Mouse (Mus musculus): ENCODE results near the gene Numa1. TPM values are rescaled to one million over a fixed set of nuclear protein-coding genes. Genes with fewer than 3 reads are reported as not detected.

Gene Numa1
- polyA plus RNA-seq, 1 experiment = 63.1 TPM

DNA sequence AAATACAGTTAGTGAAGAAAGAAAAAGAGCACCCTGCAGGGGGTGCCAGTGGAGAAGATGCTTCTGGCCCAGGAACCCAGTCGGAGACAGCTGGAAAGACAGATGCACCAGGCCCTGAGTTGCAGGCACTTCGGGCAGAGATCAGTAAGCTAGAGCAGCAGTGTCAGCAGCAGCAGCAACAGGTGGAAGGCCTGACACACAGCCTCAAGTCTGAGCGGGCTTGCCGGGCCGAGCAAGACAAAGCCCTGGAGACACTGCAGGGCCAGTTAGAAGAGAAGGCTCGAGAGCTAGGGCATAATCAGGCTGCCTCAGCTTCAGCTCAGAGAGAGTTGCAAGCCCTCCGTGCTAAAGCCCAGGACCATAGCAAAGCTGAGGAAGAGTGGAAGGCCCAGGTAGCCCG lies 66.4 kb downstream of the Numa1 start:
- H3K4me3 ChIP-seq (ENCODE audit: low read depth, low read length) = no peak overlapping the region
- H3K27me3 ChIP-seq (ENCODE audit: control insufficient read depth, insufficient read depth, low read length) = no peaks in the 10 kb centered on the region
- peaks cover 85% of the 10 kb centered on the region for H3K36me3 ChIP-seq (ENCODE audit: control insufficient read depth, insufficient read depth, low read length)
- H3K27ac ChIP-seq (ENCODE audit: insufficient read depth, low read depth, low read length) = no peak overlapping the region
- H3K4me1 ChIP-seq (ENCODE audit: control insufficient read depth, insufficient read depth, insufficient read length, low read length) = no peaks in the 10 kb centered on the region
- WGBS = 91% methylated on average over 8 of the region's 8 CpGs
- no peak for TF ChIP-seq POLR2A (IDR thresholded peaks at IDR 0.05; ENCODE audit: low read depth, low read length)

DNA sequence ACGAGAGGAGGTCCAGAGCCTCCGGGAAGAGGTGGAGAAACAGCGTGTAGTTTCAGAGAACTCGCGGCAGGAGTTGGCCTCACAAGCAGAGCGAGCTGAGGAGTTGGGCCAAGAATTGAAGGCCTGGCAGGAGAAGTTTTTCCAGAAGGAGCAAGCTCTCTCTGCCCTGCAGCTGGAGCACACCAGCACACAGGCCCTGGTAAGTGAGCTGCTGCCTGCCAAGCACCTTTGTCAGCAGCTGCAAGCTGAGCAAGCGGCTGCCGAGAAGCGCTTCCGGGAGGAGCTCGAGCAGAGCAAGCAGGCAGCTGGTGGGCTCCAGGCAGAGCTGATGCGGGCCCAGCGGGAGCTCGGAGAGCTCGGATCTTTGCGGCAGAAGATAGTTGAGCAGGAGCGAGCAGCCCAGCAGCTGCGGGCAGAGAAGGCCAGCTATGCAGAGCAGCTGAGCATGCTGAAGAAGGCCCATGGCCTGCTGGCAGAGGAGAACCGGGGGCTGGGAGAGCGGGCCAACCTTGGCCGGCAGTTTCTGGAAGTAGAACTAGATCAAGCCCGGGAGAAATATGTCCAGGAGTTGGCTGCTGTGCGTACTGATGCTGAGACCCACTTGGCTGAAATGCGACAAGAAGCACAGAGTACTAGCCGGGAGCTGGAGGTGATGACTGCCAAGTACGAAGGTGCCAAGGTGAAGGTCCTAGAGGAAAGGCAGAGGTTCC lies 67.2 kb downstream of the Numa1 start:
- TF ChIP-seq POLR2A (IDR thresholded peaks at IDR 0.05; ENCODE audit: low read depth, low read length) (no peak), CTCF (IDR thresholded peaks at IDR 0.05; ENCODE audit: extremely low read depth, insufficient read length, insufficient replicate concordance, low read depth, low read length) (no peak)
- H3K36me3 ChIP-seq (ENCODE audit: control insufficient read depth, insufficient read depth, low read length) = peaks cover 84% of the 10 kb centered on the region

DNA sequence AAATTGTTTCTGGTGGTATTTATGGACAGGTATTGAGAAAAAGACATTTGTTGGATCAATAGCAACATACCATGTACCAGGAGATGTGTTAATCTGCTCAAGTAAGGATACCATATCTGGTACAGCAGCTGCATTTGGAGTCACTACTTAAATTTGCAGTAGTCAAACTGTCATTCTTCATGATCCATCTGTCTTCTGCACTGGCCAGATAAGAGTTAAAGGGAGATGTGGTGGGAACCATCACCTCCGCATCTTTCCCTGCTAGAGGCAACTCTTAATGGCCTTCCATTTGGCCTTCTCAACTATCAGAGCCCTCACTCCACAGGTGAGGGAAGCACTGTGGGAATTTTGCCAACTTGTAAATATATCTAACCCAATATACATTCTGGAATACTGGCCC lies 72.6 kb downstream of the Numa1 start:
- no peaks in the 10 kb centered on the region for H3K4me1 ChIP-seq (ENCODE audit: control insufficient read depth, insufficient read depth, insufficient read length, low read length)
- no peak overlapping the region for H3K27ac ChIP-seq (ENCODE audit: insufficient read depth, low read depth, low read length)
- 83% methylated on average over 1 of the region's 1 CpGs for WGBS
- peaks cover 87% of the 10 kb centered on the region for H3K36me3 ChIP-seq (ENCODE audit: control insufficient read depth, insufficient read depth, low read length)
- TF ChIP-seq CTCF (IDR thresholded peaks at IDR 0.05; ENCODE audit: extremely low read depth, insufficient read length, insufficient replicate concordance, low read depth, low read length) = no peak
- no peak for TF ChIP-seq POLR2A (IDR thresholded peaks at IDR 0.05; ENCODE audit: low read depth, low read length)
- H3K27me3 ChIP-seq (ENCODE audit: control insufficient read depth, insufficient read depth, low read length) = no peaks in the 10 kb centered on the region
- H3K4me3 ChIP-seq (ENCODE audit: low read depth, low read length) = no peak overlapping the region

More for the DNA sequence above, 67.2 kb downstream of the Numa1 start:
- Histone ChIP-seq H3K27ac (ENCODE audit: insufficient read depth, low read depth, low read length) (no peak overlapping the region), H3K27me3 (ENCODE audit: control insufficient read depth, insufficient read depth, low read length) (no peaks in the 10 kb centered on the region), H3K4me1 (ENCODE audit: control insufficient read depth, insufficient read depth, insufficient read length, low read length) (no peaks in the 10 kb centered on the region), H3K4me3 (ENCODE audit: low read depth, low read length) (no peak overlapping the region)
- 84% methylated on average over 26 of the region's 26 CpGs for WGBS

DNA sequence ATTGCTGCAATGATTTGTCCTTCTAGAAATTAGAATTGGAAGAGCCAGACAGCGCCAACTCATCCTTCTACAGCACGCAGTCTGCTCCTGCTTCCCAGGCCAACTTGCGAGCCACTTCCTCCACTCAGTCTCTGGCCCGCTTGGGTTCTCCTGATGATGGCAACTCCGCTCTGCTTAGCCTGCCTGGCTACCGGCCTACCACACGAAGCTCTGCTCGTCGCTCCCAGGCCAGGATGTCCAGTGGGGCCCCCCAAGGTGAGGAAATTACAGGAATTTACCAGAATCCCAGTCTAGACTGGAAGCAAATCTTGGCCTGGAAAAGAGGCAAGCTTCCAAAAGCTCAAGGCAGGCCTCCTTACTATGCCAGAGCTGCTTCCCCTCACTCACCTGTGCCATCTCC lies 77.9 kb downstream of the Numa1 start:
- Histone ChIP-seq H3K27me3 (ENCODE audit: control insufficient read depth, insufficient read depth, low read length) (no peaks in the 10 kb centered on the region), H3K4me3 (ENCODE audit: low read depth, low read length) (no peak overlapping the region), H3K27ac (ENCODE audit: insufficient read depth, low read depth, low read length) (no peak overlapping the region), H3K4me1 (ENCODE audit: control insufficient read depth, insufficient read depth, insufficient read length, low read length) (peaks cover 3% of the 10 kb centered on the region; the same call in 1 of the 2 replicates), H3K36me3 (ENCODE audit: control insufficient read depth, insufficient read depth, low read length) (peaks cover 91% of the 10 kb centered on the region)
- TF ChIP-seq CTCF (IDR thresholded peaks at IDR 0.05; ENCODE audit: extremely low read depth, insufficient read length, insufficient replicate concordance, low read depth, low read length) = no peak
- no peak for TF ChIP-seq POLR2A (IDR thresholded peaks at IDR 0.05; ENCODE audit: low read depth, low read length)
- whole genome bisulfite sequencing = 88% methylated on average over 9 of the region's 9 CpGs

DNA sequence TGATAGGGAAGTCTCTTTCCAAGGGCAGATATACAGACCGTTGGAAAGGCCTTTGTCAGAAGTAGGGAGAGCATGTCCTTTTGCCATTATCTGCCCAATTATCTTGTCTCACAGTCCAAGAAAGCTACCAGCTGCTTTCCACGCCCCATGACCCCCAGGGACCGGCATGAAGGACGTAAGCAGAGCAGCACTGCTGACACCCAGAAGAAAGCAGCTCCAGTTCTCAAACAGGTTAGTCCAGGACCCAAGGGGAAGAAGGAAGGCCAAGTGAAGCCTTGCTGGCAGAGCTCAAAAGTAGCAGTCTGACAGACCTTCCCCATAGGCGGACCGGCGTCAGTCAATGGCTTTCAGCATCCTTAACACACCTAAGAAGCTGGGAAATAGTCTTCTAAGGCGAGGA lies 79.5 kb downstream of the Numa1 start:
- Histone ChIP-seq H3K27me3 (ENCODE audit: control insufficient read depth, insufficient read depth, low read length) (no peaks in the 10 kb centered on the region), H3K36me3 (ENCODE audit: control insufficient read depth, insufficient read depth, low read length) (peaks cover 78% of the 10 kb centered on the region), H3K4me1 (ENCODE audit: control insufficient read depth, insufficient read depth, insufficient read length, low read length) (peaks cover 6% of the 10 kb centered on the region; the same call in 1 of the 2 replicates), H3K27ac (ENCODE audit: insufficient read depth, low read depth, low read length) (no peak overlapping the region), H3K4me3 (ENCODE audit: low read depth, low read length) (no peak overlapping the region)
- TF ChIP-seq POLR2A (IDR thresholded peaks at IDR 0.05; ENCODE audit: low read depth, low read length) (no peak), CTCF (IDR thresholded peaks at IDR 0.05; ENCODE audit: extremely low read depth, insufficient read length, insufficient replicate concordance, low read depth, low read length) (no peak)
- 92% methylated on average over 8 of the region's 8 CpGs for WGBS

DNA sequence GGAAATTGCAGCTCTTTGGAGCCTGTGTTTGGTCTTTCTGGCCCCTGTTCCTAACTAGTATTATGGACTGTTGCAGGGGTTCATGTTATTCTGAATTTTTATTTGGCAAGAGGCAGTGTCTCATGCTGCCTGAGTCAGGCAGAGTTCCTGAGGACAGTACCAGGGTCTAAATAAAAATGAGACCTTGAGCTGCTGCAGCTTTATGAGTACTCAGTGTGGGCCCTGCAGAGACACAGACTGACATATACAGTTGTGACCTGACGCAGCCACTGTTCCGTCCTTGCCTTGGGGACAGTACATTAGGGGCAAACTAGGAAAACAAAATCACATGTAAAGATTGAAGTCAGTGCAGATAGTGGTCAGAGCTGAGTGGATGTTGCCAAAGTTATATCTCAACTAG lies 81.1 kb downstream of the Numa1 start:
- H3K4me3 ChIP-seq (ENCODE audit: low read depth, low read length) = no peak overlapping the region
- no peak overlapping the region for H3K27ac ChIP-seq (ENCODE audit: insufficient read depth, low read depth, low read length)
- TF ChIP-seq POLR2A (IDR thresholded peaks at IDR 0.05; ENCODE audit: low read depth, low read length) (no peak), CTCF (IDR thresholded peaks at IDR 0.05; ENCODE audit: extremely low read depth, insufficient read length, insufficient replicate concordance, low read depth, low read length) (no peak)
- no peaks in the 10 kb centered on the region for H3K27me3 ChIP-seq (ENCODE audit: control insufficient read depth, insufficient read depth, low read length)
- H3K4me1 ChIP-seq (ENCODE audit: control insufficient read depth, insufficient read depth, insufficient read length, low read length) = peaks cover 6% of the 10 kb centered on the region; the same call in 1 of the 2 replicates
- H3K36me3 ChIP-seq (ENCODE audit: control insufficient read depth, insufficient read depth, low read length) = peaks cover 69% of the 10 kb centered on the region
- WGBS = 96% methylated on average over 2 of the region's 2 CpGs

DNA sequence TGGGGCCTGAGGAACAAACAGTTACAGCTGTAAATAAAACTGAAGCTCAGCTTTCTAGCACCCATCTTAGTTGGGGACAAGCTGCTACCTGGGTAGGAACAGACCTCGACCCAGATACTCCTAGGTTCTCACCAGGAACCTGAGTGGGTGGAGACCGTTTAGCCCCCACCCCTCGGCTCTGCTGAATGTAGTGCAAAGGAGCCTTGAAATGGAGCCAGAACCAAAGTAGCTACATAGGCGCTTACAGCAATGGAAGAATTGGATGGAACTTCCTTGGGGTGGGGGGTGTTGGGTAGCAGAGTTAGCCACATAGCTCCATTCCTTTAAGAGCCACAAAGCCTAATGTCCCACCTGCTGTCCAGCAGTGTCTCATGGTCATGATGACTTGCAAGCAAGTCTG lies 83.0 kb downstream of the Numa1 start:
- H3K27me3 ChIP-seq (ENCODE audit: control insufficient read depth, insufficient read depth, low read length) = no peaks in the 10 kb centered on the region
- WGBS = 59% methylated on average over 4 of the region's 4 CpGs
- H3K27ac ChIP-seq (ENCODE audit: insufficient read depth, low read depth, low read length) = peak overlapping the region; percentile 44
- TF ChIP-seq POLR2A (IDR thresholded peaks at IDR 0.05; ENCODE audit: low read depth, low read length) (no peak), CTCF (IDR thresholded peaks at IDR 0.05; ENCODE audit: extremely low read depth, insufficient read length, insufficient replicate concordance, low read depth, low read length) (no peak)
- peaks cover 55% of the 10 kb centered on the region for H3K36me3 ChIP-seq (ENCODE audit: control insufficient read depth, insufficient read depth, low read length)
- H3K4me1 ChIP-seq (ENCODE audit: control insufficient read depth, insufficient read depth, insufficient read length, low read length) = peaks cover 6% of the 10 kb centered on the region; the same call in 1 of the 2 replicates
- H3K4me3 ChIP-seq (ENCODE audit: low read depth, low read length) = peak overlapping the region; percentile 7; the same call in 1 of the 2 replicates
